Mouse (Mus musculus) heart, postnatal 10 days (tissue): ENCODE data around the gene Kif5c. TPM values are rescaled to one million over a fixed set of nuclear protein-coding genes. Genes with fewer than 3 reads are reported as not detected.

Source experiments
- DNase-seq, 2 experiments: peaks; one replicate each; pipeline ENCODE4 v3.0.0; 2021
- intact Hi-C: fragments of 180-260 bp; cut with DNase I; formaldehyde crosslinking; loops from one replicate; pipeline ENCODE4 v1.15.1; 2025
- total RNA-seq, 2 experiments: library from RNA; stranded (reverse); gene quantifications; 2 replicates each; pipeline ENCODE4 v1.2.3; 2021

Gene Kif5c
- total RNA-seq, 2 experiments from 2014 or later, result 0.74 to 0.89 TPM

- intact Hi-C loops, result no loop called here
- DNase-seq, result no peak
Observed at GRCm38 (mm10) chr2:49817151-49817550, 198.1 kb downstream of the Kif5c start.

- intact Hi-C loops, result no loop called here
- DNase-seq, result no peak
Observed at GRCm38 (mm10) chr2:49818126-49818525, 199.0 kb downstream of the Kif5c start.

DNA sequence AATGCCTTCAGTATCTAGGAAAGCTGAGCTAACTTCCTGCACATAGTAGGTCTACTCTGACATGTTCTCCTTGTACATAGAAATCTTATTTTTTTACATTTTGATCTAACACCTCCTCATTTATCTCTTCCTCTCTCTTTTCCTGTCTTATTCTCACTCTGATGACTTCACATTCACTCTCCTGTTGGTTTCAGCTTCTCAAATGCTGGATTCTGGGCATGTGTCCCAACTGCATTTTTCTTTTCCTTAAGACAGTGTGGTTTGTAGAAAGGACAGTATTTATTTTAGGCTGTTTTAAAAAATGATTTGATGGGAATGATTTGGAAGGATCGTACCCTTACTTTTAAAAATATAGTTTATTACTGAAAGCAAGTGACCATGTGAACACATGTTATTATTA lies 203.2 kb downstream of the Kif5c start:
- no peak for DNase-seq
- intact Hi-C loops, result no loop called here

Other genes with a start within 250 kb of the Kif5c start
- gene Epc2, start 167.8 kb upstream of the Kif5c start, total RNA-seq, result 10 to 100 TPM; 19.4 to 21.7 TPM
- under 1 TPM in 1 of 2 experiments, not detected in 1; 0.29 TPM for gene Lypd6b, start 168.4 kb downstream of the Kif5c start, total RNA-seq